Mouse (Mus musculus) heart, postnatal 25 days (tissue): ENCODE results near the gene Rab4a. TPM values are rescaled to one million over a fixed set of nuclear protein-coding genes. Genes with fewer than 3 reads are reported as not detected.

Experiments used
- DNase-seq: peaks from one replicate; pipeline ENCODE4 v3.0.0; 2022; ENCODE audit warnings: low spot score
- intact Hi-C: fragments of 180-260 bp; cut with DNase I; formaldehyde crosslinking; loops from one replicate; pipeline ENCODE4 v1.15.1; 2025
- total RNA-seq, 2 experiments: library from RNA; stranded (reverse); gene quantifications; 2 replicates each; pipeline ENCODE4 v1.2.3; 2021

Rab4a gene
- total RNA-seq, 2 experiments from 2014 or later, result 8.2 to 8.7 TPM

DNA sequence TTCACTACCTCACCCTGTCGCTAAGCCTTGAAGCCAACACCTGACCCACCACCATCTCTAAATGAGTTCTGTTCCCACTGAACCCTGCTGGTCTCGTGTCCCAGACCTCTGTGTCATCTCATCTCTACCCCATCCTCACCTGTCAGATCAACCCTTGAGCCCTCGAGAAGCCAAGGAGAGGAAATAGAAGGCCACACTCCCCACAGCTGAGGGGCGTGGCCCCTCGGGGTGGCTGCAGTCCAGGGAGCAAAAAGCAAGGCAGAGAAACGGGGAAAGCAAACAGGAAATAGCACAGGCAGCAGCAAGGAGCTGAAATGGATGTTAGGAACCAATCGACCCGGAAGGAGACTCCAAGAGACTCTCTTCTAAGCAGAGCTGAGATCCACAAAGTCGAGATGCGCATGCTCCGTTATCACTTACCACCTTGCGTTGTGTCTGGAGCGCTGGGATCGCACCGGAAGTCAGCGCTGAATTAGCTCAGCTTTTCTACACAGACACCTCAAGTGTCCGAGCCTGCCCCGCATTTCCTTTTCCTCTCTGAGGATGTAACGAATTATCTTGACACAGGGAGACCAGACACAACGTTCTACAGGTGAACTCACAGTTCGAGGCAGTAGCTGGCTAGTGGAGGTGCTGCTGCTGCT lies 18.4 kb upstream of the Rab4a start:
- intact Hi-C loops, result no loop called here
- DNase-seq, result no peak

DNA sequence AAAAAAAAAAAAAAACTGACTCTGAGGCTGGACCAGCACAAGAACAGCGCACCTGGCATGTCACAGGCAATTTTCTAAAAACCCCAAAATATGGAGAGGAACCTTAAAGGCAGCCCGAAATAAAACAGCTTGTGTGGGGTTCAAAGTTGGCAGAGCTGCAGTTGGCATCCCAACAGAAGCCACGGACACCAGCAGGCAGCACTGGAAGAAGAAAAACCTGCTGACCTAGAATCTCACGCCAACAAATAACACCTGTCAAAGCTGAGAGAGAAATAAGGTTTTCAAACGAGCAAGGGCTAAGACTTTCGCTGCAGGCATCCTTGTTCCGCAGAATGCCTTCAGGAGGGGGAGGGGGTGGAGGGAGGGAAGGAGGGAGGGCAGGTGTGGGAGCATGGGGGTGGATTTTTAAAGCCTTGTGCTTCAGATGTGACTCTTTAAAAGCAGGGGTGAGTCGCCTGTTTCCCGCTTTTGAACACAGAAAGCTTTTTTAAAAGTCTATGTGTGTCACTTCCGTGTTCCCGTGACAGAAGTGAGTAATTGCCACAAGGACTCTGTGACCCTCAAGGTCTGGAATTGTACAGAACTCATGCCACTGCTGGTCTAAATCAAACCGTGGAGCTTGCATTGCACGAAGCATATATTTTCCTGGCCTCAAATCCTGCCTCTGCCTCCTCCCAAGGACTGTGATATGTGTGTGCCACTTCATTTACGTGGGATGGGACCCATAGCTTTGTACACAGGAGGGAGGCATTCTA lies 17.2 kb upstream of the Rab4a start:
- no peak for DNase-seq
- intact Hi-C loops, result no loop called here

DNA sequence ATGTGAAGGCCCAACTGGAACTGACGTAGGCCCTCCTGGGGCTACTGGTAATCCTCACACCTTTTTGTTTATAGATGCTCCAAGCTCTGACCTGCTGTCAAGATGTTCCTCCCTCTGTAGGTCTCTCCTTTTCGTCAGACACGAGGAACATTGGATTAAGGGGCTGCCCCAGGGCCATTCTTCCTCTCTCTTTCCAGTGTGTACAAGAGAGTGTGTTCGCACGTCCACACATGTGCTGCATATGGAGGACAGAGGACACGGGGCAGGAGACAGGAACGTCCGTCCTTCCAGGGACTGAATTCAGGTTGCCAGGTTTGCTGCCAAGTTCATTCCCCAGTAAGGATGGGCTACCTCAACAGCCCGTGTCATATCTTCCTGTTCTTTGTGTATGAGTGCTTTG lies 16.3 kb upstream of the Rab4a start:
- no peak for DNase-seq
- intact Hi-C loops, result no loop called here

DNA sequence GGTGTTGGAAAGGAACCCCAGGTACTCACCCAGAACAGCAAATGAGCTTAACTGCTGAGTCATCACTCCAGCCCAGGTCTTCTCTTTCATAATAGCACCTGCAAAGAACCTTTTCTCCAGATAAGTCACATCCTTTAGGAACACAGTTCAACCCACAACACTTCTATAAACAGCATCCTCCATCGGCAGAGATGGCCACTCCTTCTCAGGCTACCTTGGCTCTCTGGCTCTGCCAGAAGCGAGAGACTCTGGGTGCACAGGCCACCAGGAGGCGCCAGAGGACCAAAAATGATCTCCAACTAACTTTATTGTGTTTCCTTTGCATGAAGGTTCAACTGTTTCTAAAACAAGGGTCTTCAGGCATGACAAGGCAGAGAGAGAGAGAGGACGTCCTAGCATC lies 15.8 kb upstream of the Rab4a start:
- DNase-seq, result peak; percentile 39
- intact Hi-C loops, result loop anchor here (1.0 to 5.0 kb wide), 3 partner anchors 42 to 562 kb away; no protein-coding TSS in a partner anchor

DNA sequence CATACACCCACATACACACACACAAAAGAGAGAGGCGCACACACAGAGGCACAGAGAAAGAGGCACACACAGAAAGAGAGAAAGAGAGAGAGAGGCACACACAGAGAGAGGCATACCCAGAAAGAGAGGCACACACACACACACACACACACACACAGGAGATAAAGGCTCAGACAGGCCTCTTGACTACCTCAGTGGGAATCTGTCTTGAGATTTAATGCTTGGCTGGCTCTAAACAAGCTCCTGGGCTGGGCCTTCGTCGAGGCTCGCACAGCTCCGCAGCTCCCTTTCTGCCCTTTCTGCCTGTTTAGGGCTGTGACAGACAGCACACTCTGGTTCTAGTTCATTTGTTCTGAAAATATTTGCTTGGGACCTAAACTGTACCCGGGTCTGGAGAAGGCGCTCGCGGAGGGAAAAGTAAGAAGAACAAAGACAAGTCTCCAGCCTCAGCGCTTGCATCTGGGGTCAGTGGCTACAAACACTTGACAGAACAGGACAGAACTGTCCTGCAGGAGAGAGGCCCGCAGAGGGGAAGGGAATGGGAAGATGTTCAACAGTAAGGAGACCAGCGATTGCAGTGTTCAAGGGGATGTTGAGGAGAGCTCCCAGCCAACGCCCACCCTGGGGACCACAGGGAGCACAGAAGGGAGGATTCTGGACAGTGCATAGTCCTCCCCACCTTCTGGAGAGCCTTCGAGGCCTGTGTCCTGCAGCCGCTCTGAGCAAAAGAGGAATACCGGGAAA lies 14.5 kb upstream of the Rab4a start:
- intact Hi-C loops, result loop anchor here (2.0 to 5.0 kb wide), 2 partner anchors 120 to 561 kb away; no protein-coding TSS in a partner anchor
- DNase-seq, result no peak

DNA sequence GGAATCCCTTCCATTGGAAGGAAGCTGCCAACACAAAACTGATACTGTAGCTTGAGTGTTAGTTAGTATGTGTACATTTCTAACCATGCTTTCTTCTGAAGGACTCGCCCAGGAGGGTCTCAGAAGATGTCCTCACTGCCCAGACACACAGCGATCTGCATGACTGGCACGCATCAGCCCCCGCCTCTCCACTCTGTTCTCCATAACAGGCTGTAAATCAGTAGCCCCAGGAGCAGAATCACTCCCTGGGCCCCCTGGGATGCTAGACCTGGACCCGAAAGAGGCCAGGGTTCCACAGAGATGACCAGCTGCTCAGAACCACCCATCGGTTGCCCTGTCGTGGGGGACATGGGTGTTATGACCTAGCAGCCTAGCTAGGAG lies 13.9 kb upstream of the Rab4a start:
- intact Hi-C loops, result loop anchor here (2.0 to 5.0 kb wide), 2 partner anchors 119 to 560 kb away; no protein-coding TSS in a partner anchor
- no peak for DNase-seq

DNA sequence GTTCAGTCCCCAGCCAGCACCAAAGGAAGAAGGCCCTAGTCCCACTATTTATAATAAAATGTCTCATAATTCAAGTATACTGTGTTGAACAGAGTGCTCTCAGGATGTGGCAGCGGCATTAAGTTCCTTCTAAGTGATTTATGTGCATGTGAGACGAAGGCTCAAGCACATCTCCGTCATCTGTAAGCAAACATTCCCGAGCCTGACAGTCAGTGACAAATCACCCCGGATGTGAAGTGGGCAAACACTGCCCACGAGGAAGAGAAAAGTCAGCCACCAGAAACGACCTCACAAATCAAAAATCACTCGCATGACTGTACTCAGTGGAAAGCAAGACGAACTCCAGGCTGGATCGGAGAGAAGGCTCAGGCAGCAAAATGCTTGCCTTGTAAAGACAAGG lies 11.9 kb upstream of the Rab4a start:
- DNase-seq, result no peak
- intact Hi-C loops, result loop anchor here (5.0 kb wide), 1 partner anchor 558 kb away; no protein-coding TSS in a partner anchor

DNA sequence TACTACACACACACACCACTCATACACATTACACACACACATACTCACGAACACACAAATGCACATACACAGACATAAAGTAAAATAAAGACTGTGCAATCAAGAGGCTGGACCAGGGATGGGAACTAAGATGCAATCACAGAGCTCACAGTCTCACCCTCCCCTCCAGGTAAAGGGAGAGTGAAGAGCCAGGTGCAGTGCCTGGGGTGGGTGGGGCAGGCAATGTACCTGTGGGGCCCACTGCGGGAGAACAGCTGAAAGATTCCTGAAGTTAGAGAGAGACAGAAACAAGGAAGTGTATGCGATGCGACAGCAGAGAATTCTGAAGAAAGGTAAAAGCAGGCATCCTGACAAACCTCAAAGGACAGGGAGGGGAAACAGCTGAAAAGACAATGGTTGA lies 11.0 kb upstream of the Rab4a start:
- no peak for DNase-seq
- intact Hi-C loops, result loop anchor here (5.0 kb wide), 1 partner anchor 558 kb away; no protein-coding TSS in a partner anchor

DNA sequence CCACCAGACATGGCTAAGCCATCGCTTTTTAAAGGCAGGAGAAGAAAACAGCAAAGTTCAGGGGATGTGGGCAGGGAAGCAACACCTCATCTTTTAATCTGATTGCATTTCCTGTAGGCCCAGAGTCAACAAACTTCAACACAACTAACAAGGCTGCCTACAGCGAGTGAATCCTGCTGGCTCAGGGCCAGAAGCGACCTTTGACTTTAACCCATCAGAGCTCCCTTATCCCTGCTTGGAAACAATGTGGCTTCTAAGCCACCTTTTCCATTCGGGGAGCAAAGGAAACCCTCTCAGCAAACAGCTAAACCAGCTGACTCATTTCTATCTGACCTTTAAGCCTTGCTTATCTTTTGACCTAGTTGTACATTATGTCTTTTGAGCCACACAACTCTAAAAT lies 9.0 kb upstream of the Rab4a start:
- intact Hi-C loops, result no loop called here
- DNase-seq, result no peak

DNA sequence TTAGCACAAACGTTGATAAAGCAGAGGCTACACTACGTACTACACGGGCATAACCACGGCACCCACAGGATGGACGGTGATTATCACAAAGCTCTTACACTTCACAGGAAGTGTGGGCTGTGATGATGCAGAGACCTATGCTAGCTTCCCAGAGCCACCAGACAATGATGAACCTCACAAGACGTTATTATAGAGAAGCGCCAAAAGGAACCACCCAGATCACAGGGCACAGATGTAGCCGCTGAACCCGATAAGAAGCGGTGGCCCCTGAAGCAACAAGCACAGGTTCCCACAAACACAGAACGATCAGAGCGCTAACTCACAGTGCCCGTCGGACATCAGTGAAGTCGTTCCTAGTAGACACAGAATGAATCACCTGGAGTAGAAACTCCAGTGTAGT lies 7.9 kb upstream of the Rab4a start:
- intact Hi-C loops, result no loop called here
- DNase-seq, result no peak

DNA sequence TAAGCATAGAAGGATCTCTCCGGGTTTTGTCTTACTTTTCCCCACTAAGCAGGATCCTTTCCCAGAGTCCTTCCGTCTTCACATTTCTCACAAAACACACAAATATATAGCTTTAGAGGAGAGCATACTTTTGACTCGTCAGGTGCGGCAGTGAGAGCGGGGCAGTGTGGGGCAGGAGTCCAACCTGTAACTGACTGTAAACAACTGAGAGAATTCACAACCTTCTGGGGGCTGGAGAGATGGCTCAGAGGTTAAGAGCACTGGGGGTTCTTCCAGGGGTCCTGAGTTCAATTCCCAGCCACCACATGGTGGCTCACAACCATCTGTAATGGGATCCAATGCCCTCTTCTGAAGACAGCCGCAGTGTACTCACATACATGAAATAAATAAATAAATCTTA lies 6.4 kb upstream of the Rab4a start:
- intact Hi-C loops, result no loop called here
- no peak for DNase-seq

DNA sequence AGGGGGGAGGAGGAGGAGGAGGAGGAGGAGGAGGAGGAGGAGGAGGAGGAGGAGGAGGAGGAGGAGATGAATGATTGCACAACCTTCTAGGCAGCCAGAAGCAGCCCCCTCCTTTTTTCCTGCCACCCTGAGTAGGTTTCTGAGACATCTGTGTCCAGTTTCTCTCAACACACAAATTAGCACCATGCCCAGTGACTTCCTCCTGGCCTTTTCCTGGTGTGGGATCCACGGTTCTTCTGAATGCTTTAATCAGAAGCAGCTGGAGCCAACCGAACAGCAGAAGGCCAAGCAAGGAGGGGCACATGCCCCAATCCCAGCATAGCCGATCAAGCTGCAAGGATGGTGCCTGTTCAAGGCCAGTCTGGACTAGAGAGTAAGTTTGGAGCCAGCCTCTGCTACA lies 5.9 kb upstream of the Rab4a start:
- DNase-seq, result no peak
- intact Hi-C loops, result no loop called here

DNA sequence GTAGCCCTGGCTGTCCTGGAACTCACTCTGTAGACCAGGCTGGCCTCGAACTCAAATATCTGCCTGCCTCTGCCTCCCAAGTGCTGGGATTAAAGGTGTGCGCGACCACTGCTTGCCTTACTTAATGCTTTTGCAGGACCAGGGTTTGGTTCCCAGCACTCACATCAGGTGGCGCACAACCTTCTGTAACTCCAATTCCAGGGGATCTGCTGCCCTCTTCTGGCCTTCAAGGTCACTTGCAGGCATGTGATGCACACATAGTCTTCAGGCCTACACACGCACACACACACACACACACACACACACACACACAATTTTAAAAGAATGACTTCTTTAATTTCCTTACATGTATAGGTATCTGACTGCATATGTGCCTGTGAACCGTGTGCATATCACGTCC lies 4.9 kb upstream of the Rab4a start:
- DNase-seq, result no peak

DNA sequence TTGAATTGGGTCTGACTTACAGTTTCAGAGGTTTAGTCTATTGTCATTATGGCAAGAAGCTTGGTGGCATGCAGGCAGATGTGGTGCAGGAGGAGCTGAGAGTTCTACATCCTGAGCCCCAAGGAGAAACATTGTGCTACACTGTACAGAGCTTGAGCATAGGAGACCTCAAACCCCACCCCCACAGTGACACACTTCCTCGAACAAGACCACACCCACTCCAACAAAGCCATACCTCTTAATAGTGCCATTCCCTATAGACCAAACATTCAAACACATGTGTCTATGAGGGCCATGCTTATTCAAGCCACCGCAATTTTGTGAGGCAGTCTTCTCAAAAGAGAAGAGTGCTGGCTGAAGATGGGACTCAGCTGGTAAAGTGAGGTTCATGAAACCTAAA lies 4.2 kb upstream of the Rab4a start:
- intact Hi-C loops, result no loop called here

More for the DNA sequence above, 4.9 kb upstream of the Rab4a start:
- intact Hi-C loops, result no loop called here

DNA sequence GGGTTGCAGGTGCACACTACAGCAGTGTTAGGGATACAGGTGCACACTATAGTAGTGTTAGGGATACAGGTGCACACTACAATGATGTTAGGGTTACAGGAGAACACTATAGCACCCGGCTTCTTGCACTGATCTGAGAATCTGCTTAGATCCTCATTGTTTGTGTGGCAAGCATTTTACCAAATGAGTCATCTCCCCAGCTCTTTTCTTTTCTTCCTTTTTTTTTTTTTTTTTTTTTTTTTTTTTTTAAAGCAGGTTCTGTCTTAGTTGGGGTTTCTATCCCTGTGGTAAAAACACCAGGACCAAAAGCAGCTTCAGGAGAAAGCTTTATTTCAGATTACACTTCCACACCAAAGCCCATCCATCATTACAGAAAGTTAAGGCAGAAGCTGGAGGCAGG lies 2.1 kb upstream of the Rab4a start:
- intact Hi-C loops, result no loop called here
- DNase-seq, result no peak

More for the DNA sequence above, 4.2 kb upstream of the Rab4a start:
- no peak for DNase-seq

DNA sequence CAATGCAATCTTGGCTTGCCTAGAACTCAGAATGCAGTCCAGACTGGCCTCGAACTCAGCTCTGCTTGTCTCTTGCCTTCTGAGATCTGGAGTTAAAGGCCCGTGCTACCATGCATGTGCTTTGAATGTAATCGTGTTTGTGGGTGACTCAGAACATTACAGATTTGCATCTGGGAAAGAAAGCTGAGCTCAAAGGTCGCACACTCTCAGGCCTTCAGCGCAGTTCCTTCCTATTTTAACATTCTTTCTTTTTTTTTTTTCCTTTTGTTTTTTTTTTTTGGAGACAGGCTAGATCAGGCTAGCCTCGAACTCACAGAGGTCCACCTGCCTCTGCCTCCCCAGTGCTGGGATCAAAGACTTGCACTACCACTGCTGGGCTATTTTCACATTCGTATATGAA lies 1.2 kb upstream of the Rab4a start:
- no peak for DNase-seq
- intact Hi-C loops, result no loop called here

DNA sequence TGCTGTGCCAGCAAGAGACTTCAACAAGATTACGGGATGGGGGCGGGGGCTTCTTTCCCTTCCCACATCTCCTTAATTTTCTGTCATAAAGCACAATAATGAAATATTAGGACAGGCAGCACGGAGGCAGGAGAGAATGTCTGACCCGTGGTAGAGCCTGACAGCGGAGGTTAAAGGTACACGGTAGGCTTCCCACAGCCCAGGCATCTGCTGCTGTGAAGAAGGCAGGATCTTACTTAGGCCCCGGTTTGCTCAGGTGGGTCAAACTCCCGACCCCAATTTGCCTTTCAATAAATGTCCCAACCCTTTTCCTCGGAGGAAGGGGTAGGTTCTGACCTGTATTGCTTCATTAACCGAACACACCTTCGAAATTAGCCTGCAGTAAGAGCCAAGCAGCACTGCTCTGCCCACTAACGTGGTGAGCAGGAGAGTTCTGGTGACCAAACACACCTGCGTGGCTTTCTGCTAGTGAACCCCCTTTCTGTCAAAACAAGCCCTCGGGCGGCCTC lies 522 bp upstream of the Rab4a start:
- intact Hi-C loops, result no loop called here
- no peak for DNase-seq

DNA sequence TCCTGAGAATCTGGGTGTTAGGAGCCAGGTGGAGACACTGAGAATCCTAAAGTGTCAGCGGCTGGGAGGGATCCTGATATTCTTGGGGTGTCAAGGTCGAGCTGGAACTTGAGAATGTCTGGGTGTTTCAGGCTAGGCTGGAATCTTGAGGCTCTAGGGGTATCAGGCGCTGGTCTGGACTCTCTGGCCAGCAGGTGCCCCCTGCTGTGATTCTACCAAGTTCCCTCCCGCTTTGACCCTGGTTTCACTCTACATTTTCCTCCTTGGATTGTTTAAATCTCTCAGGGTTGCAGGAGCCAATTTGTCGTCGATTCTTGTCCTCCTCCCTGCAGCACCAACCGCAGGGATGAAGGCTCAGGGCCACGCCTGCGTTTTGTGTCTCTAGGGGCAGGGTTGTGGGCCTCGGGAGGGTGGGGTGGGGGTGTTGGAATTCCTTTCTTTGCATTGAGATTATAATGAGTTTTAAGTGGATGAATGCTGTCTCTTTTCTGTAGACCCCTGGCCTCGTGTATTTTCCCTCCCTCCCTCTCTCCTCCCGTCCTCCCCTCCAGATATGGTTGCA lies 670 bp downstream of the Rab4a start:
- no peak for DNase-seq

DNA sequence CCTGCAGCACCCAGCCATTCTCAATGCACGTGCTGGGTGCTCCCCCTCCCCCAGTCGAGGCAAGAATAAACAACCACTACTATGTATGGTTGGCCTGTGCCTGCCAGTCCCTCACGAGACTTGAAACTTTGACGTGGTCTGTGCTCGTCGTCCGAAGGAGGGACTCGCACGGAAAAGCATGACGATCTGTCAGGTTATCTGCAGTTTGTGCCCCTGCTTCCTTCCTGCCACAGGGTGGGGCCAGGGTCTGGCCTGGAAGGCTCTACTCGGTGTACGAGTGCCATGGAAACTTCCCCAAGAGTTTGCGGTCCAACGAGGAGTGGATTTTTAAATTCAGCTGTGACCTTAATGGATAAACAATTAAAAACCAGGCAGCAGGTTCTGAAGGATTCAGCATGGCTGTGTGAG lies 1.2 kb downstream of the Rab4a start:
- no peak for DNase-seq

More for the DNA sequence above, 670 bp downstream of the Rab4a start:
- intact Hi-C loops, result no loop called here

DNA sequence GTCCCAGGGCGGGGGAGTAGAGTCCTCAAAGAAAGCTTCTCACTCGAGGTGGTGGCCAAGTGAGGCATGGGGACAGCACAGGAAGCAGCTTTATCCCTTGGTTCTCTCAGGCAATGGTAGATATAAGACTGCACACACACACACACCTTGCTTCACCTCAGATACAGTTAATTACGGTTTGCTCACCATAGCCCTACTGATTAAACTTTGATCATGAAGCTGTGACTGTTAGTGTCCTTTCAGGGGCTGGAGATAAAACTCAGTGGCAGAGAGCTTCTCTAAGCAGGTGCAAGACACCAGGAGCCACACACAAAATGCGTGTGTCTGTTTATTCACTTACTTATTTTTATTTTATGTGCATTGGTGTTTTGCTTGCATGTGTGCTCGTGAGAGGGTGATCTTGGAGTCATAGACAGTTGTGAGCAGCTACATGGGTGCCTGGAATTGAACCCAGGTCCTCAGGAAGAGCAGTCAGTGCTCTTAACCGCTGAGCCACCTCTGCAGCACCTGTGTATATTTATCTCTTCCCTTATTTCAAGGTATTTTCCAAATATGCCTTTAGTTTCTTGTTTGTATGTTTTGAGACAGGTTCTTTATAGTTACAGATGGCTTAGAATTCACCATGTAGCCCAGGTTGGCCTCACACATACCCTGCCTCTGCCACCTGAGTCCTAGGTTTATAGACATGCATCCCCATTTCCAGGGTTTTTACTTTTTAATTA lies 2.2 kb downstream of the Rab4a start:
- intact Hi-C loops, result no loop called here
- no peak for DNase-seq

More for the DNA sequence above, 1.2 kb downstream of the Rab4a start:
- intact Hi-C loops, result no loop called here
